Mouse (Mus musculus) thymus, postnatal 4 days (tissue): ENCODE measurements around the gene Terf2.
"Not testable (repeated sequence)": the region's sequence is repeated elsewhere in the genome, so short reads cannot be mapped to it uniquely, and the experiment has no call there.

Source experiments
- DNase-seq: peaks from one replicate; pipeline ENCODE4 v3.0.0; 2021

Terf2 gene

DNA sequence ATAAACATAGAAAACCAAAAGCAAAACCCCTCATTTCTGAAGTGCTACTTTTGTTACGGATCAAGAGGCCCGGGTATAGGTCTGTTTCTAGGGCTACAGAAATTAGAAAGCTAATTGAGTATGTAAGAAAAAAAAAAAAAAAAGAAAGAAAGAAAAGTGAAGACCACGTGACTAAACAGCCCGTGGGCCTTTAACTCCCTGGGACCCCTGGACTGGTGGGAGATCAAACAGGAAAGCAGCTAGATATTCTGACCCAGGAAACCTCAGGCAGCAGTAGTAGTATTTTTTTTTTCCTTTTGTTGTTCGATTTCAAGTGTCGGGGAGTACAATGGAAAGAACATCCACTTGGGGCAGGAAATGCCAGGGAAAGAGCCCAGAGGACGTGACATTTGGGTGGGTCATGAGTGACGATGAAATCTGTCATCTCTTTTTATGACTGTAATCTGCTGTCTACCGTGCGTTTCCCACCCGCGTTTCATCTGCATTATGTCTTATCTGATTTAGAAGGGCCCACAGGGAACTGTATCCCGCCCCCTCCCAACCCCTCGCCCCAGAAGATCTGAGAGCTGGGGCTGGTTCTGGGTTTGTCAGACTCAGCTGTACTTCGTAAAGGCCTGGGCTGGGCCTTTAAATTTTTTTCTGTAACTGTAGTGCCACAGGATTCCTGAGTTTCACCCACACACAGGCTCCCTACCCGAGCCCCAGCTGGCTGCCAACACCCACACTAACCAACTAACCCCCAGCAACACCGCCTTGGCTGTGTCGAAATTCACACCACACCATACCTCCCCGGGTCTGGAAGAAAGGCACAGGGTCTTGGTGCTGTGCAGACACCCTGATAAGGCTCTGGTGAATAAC is 18.0 kb upstream of the Terf2 start:
- DNase-seq = peak; percentile 28

DNA sequence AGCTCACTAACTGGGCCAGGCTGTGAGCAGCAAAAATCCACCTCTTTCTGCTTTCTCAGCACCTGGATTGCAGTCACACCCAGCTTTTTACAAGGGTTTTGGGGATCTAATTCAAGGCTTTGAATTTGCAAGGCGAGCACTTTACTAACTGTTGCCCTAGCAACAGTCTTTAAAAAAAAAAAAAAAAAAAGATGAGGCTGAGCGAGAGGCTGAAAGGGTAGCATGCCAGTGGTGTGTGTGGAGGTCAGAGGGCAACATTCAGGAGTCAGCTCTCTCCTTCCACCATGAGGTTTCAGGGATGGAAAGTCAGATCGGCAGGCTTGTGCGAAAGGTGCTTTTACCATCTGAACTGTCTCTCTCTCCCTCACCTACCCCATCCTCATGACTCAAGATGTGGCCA is 16.9 kb upstream of the Terf2 start:
- no peak for DNase-seq

DNA sequence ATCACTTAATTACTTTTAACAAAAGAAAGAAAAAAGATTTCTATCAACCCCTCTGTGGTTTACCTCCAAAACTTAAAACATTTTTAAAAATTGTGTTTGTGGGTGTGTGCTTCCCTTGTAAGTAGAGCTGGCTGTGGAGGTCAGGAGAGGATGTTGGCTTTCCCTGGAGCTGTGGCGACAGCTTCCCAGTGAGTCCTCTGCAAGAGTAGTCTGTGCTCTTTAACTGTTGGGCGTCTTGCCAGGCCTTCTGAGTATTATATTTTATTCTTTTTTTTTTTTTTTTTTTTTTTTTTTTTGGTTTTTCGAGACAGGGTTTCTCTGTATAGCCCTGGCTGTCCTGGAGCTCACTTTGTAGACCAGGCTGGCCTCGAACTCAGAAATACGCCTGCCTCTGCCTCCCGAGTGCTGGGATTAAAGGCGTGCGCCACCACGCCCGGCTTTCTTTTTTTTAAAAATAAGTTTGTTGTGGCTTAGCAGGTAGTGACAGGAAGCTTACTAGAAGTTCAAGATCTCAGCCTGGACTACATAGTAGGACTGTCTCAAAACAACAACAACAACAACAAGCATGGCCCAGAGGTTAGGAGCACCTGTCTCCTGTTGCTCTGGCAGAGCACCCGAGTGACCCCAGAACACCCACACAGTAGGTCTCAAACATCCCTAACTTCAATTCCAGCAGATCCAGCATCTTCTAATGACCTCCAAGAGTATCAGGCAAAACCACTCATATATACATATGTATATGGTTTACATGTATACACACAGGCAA is 15.2 kb upstream of the Terf2 start:
- no peak for DNase-seq

DNA sequence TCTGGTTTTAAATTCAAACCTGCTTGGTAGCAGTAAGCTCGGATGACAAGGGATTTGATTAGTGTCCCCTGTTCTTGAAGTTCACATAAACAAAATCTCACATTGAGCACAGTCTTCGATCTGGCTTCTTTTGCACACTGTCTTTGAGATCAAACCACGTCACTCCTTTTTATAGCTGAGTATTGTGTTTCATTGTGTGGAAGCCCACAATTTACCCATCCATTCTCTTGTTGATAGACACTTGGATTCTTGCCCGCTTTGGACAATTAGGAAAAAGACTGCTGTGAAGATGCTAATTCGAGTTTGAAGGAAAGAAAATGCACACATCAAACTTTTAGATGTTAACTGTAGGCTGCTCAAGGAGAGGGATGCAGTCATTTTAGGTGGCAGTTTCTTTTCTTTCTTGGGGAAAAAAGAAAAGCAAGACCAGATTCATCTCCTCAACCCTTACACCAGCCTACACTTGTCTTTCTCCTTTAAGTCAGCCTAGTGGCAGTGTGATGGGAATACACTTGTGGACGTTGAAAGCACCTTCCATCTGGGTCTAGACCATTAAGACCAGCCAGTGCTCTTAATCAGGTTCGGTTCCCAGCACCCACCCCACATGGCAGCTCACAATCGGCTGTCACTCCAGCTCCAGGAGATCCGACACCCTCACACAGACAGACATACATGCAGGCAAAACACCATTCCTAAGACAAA is 14.4 kb upstream of the Terf2 start:
- no peak for DNase-seq

DNA sequence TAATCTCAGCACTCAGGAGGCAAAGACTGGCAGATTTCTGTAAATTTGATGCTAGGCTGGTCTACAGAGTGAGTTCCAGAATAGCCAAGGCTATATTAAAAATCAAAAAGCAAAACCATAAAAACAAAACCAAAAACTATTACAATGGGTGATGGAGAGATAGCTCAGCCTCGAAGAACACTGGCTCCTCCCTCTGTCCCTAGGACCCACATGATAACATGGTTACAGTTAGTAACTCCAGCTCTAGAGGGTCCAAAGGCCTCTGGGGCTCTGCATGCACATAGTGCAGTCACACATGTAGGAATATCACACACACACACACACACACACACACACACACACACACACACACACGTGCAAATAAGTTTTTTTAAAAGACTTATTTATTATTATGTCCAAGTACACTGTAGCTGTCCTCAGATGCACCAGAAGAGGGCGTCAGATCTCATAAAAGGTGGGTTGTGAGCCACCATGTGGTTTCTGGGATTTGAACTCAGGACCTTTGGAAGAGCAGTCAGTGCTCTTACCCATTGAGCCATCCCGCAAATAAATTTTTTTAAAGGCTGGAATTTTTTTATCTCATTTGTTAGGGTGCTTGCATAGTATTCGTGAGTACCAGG is 13.6 kb upstream of the Terf2 start:
- DNase-seq = no peak

DNA sequence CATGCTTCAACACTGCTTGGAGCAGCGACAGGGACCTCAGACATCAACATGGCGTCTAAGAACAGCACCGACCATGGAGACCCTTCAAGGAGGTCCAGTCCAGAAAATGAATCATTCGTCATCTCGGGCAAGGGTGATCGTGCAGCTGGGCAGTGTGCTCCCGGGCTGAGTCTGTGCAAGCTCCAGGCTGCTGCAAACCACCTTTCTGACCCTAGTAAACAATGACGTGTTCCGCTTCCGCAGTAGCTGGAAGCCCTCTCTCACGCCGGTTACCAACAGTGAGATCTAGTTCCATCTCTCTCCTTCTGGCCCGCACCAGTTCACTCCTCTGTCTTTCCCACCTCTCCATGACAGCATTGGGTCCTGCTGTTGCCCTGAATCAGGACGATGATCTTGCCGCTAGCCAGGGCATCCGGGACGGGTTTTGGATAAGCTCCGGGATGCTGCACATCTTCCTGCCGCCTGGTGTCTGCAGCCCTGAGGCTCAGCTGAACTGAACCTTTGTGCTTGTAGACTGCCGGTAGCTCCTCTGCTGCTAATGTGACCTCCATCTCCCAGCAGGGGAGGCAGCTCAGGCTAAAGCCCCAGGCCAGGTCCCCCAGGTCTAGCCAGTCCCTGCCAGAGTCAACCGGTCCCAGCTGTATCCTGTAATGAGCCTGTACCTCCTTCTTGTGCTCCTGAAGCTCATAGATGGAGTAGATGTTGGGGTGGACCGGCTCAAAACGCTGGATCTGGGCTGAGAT is 12.8 kb upstream of the Terf2 start:
- DNase-seq = no peak

DNA sequence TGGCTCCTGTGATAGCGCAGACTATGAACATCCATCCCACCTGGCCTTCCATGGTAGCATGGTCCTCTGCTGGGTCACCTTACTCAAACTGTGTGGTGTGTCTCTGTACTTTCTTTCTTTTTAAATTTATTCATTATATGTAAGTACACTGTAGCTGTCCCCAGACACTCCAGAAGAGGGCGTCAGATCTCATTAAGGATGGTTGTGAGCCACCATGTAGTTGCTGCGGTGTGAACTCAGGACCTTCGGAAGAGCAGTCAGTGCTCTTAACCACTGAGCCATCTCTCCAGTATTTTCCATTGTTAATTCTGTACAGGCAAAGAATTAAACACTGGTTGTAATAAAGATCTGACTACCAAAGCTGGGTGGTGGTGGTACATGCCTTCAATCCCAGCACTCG is 11.7 kb upstream of the Terf2 start:
- DNase-seq = not testable (repeated sequence)

DNA sequence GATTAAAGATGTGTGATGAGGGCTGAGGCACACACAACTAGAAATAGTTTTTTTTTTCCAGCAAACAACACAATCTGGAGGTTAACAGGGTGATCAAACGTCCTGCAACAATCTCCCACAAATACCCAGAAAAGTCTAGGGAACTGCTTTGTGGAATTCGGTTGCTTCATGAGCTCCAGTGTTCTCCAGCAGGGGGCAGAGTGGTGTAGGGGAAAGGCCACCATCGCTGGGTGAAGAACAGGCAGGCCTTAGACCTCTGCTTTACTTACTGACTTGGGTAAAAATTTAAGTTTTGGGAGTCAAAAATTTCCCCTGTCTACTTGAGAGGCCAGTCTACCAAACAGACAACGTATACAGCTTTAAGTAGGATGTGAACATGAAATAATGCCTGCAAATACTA is 8.2 kb upstream of the Terf2 start:
- DNase-seq = peak; percentile 90

DNA sequence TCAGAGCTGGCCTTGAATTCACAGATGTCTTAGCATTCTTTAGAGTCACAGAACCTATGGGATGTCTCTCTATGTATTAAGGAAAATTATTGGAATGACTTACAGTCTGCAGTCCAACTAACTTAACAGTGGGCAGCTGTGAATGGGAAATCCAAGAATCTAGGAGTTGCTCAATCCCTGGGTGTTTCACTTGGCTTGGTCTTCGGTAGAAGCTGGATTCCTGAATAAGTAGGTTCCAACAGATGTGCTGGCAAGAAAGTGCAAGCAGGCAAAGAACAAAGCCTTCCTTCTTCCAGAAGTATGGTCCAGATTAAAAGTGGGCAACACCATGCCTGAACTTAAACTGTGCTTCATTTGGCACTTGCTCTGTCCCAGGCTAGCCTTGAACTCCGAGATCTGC is 4.3 kb upstream of the Terf2 start:
- DNase-seq = no peak

DNA sequence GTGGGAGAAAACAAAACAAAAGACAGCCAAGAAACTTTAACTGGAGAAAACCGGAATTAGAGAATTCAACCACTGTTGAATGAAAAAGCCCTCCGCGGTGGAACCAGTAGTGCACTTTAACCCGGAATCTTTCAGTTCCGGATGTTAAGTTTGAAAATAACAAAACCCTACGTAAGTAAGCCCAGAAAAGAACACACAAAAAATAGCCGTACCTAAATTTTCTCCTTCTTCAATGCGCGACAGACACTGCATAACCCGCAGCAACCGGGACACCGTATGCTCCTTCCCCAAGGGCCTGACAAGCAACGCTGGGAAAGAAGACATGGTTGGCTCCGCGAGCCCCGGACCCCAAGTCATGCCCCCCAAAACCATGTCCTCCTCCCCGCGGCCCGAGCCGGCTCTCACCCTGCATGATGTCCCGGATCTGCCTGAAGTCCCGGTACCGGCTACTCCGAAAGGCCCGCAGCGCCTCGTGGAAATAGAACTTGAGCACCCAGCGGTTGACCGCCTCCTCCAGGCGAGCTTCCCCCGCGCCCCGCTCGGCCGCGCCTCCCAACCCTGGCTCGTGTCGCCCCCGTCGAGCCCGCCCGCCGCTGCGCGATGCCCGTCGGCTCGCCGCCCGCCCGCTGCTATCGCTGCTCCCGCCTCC is 506 bp downstream of the Terf2 start:
- DNase-seq = no peak

DNA sequence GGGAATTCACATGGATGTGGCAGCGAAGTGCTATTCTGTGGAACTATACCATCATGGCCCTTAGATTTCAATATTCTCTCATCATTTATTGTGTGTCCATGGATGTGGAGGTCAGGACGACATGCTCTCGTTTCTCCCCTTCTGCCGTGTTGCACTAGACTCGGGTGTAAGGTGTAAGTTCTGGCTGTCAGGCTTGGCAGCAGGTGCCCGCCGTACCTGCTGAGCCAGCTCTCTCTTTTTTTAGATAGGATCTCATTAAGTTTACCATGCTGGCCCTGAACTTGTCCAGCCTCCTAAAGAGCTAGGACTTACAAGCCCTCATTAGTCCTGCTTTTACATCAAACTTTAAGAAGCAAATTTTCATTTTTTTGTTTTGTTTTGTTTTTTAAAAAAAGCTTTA is 5.8 kb downstream of the Terf2 start:
- DNase-seq = no peak

DNA sequence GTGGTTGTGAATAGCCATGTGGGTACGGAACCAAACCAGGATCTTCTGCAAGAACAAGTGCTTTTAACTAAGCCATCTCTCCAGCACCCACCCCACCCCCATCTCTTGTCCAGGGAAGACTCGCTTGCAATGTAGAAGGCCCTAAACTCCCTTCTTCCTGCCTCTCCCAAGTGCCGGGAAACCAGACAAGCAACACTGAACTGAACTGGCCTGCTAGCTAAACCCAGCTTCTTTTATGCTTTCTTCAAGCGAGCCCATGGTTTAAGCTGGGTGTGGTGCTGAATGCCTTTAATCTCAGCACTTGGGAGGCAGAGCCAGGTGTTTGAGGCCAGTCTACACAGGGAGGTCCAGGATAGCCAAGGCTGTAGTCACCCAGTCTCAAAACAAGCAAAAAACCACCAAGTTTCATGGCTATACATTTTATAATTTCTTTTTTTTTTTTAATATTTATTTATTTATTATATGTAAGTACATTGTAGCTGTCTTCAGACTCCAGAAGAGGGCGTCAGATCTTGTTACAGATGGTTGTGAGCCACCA is 7.8 kb downstream of the Terf2 start:
- no peak for DNase-seq

DNA sequence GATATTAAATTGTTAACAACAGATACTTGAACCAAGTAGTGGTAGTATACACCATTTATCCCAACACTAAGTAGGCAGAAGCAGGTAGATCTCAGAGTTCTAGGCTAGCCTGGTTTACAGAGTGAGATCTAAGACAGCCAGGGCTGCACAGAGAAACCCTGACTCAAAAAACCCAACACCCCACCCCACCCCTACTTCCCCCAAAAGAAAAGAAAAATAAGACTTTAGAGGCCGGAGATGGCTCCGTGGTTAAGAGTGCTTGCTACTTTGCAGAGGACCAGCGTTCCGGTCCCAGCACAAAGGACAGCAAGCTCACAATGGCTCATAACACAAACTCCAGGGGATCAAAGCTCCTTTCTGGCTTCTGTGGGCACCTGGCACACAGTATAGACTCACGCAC is 10.3 kb downstream of the Terf2 start:
- no peak for DNase-seq

DNA sequence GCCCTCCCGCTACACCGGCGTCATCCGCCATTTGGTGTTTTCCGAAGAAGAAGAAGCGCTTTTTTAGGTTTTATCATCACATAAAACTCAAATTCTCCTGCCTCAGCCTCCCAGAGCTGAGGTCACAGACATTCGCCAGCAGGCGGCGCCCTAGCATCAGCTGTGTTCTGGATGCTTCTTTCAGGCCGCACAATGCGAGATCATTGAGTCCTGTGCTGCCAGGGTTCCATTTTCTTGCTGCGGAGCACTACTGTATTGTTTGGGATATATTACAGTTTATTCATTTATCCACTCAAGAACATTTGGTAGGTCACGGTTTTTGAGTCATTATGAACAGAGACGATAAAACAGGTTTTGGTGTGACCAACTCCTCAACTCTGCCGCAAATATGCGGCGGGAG is 11.0 kb downstream of the Terf2 start:
- peak; percentile 68 for DNase-seq

DNA sequence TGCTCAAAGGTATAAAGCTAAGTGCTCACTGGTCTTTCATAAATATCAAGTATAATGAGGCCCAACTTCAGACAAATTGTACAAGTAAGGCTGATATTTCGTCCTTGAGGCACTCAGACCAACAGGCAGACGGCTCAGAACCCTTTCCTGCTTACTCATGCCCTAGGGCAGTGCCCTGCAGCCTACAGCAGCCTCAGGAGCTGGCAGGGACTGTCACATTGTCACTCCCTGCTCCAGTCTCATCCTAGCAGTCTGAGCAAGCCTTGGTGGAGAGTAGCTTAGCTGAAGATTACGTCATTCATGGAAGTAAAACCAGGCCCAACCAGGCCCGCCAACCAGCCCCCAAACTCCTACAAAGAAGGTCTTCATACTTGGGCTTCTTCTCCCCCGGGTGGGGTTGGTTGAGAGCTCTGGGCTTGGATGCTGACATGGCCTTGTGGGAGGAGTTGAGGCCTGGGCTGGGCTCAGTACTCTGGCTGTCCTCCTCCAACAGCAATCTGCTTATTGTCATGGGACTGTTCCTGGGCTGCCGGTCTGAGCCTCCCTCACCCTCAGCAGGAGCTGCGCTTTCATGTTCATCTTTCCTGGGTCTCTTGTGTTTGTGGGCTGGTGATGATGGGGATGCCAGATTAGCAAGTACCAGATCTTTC is 20.0 kb downstream of the Terf2 start:
- DNase-seq = no peak

DNA sequence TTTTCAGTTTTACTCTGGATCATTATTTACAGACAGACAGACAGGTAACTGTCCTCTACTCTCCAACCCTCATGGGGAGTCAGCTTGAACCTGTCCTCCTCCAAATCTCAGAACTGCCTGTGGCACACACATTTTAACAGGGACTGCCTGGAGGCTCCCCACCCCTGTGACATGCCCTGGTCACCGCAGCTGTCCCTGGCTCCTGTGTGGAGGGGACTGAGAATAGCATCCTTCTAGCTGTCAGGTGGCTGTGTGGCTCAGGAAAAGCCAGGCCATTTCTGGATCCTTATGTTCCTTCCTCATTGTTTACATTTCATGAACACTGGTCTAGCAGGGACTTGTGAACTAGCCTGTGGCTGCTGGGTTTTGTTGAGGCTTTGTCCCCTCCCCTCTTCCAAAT is 22.2 kb downstream of the Terf2 start:
- DNase-seq = no peak

DNA sequence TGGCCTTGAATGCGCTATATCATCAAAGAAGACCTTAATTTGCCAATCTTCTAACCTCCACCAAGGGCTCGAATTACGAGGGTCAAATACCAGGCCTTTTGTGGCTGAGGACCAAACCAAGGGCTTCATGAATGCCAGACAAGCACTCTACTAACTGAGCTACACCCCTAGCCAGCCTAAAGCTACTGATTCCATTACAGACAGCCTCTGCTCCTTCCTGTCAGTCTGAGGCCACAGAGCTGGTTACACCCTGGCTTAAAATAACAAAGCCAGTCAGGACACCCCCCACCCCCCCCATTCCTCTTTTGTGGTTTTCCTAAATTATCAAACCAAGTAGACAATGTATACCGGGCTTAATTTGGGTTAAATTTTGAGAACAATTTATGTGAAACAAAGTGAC is 22.6 kb downstream of the Terf2 start:
- no peak for DNase-seq

DNA sequence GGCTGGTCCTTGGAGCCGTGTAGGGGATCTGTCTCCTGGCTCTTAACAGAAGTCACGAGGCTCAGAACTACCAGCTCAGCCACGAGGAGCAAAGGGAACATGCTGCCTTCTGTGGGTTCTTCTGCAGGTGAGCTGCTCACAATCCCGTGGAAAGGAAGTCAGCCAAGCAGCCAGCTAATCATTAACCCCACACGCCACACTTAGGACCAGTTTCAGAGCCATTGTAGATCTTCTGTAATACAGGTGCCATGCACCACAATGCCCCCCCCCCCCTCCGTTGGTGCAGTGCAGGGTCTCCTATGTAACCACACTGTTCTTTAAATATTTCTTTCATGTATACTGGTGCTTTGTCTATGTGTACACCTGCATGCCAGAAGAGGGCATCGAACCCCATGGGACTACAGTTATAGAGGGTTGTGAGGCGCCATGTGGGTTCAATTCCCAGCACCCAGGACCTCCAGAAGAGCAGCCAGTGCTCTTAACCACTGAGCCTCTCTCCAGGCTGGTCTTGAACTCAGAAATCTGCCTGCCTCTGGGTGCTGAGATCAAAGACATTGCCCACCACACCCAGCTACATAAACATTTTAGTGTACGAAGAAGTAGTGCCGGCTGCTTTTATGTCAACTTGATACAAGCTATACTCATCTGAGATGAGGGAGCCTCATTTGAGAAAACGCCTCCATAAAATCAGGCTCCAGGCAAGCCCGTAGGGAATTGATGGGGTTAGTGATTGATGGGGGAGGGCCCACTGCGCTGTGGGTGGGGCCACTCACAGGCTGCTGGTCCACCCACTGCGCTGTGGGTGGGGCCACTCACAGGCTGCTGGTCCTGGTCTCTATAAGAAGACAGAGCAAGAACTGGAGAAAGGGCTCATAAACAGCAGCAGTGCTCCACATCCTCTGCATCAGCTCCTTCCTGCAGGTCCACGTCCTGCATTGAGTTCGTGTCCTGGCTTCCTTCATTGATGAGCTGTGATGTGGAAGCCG is 30.5 kb downstream of the Terf2 start, which contains the start of gene Tmed6:
Gene Tmed6, minus strand, starts transcription at position 134 of the 986 bp plus-strand sequence.
- DNase-seq = no peak

DNA sequence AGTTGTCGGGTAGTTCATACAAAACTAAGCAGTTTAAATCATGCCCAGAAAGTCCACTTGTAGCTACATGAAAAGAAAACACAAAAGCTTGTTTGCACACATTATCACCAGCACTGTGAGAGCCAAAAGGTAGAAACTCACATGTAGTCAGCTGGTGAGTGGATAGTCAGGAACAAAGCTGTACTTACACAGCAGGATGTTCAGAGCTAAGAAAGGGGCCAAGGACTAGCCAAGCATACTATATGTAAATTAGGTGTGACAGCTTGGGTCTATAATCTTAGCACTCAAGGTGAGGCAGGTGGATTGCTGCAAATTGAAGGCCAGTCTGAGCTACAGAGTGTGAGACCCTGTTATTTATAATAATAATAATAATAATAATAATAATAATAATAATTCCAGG is 33.7 kb downstream of the Terf2 start:
- DNase-seq = no peak

DNA sequence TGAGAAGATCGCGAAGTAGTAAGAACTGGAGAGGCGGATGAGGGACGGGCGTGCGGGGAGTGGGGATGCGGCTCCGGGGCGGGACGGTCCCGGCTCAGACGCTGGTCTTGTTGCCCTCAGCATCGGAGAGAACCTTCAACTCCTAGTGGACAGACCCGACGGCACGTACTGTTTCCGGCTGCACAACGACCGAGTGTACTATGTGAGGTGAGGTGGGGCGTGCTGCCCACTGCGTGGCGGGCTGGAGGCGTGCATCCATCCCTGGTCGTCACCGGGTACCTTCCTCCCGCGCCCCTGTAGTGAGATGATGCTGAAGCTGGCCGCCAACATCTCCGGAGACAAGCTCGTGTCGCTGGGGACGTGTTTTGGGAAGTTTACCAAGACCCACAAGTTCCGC is 39.4 kb downstream of the Terf2 start:
- no peak for DNase-seq
